Comparison of ENCODE assay signal across 7 mouse cellular contexts in the genomic region with DNA sequence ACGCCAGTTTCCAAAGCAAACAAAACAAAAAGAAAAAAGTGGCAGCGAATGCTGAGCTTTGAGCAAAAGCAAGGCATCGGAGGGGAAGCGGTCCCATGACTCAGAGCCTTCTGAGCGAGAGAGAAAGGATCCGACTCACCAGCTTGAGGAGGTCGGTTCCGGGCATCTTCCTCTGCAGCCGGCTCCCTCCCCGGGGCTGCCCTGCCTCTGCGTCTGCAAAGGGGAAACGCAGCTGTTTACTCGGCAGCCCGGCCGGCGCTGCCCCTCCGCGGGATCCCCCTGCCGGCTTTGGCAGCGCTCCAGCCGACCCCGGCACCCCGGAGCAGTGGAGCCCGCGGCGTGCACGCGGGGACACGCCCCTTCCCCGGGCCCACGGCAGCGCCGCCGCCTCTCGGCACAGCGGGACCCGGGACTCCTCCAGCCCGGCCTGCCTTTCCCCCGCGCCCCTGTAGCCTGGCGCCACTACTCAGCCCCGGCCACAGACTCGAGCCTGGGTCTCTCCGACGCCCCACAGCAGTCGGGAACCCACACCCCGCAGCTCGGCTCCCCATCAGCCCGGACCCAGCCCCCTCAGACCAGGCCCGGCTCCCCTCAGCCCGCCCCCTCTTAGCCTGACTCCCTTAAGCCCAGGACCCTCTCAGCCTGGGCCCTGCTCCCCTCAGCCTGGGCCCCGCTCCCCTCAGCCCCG. TPM values are rescaled to one million over a fixed set of nuclear protein-coding genes. Genes with fewer than 3 reads are reported as not detected.
DNase-seq lines count a peak whose midpoint lies in the region; ATAC-seq lines count a peak whose summit lies in the region.

No protein-coding gene starts in this region.

- ATAC-seq in intestine, embryonic 16.5 days, result peak; percentile 29
- peak; percentile 52 for ATAC-seq in limb, embryonic 13.5 days (ENCODE audit: low FRiP score, low read depth)
- ATAC-seq in midbrain, embryonic 15.5 days (replicated peaks), result peak; percentile 72

- peak overlapping the region; percentile 91 for H3K9ac ChIP-seq in intestine, embryonic 16.5 days (ENCODE audit: low read depth, low read length)
- peak overlapping the region; percentile 95 for H3K9ac ChIP-seq in limb, embryonic 13.5 days
- H3K9ac ChIP-seq in midbrain, embryonic 15.5 days, result peak overlapping the region; percentile 88

- H3K27me3 ChIP-seq in intestine, embryonic 16.5 days (replicated peaks; ENCODE audit: control insufficient read depth, insufficient read depth, low read length), result no peaks in the 10 kb centered on the region
- H3K27me3 ChIP-seq in limb, embryonic 13.5 days, result no peaks in the 10 kb centered on the region
- H3K27me3 ChIP-seq in midbrain, embryonic 15.5 days (replicated peaks), result no peaks in the 10 kb centered on the region

- no peaks in the 10 kb centered on the region for H3K9me3 ChIP-seq in intestine, embryonic 16.5 days (ENCODE audit: control insufficient read depth, low read length)
- H3K9me3 ChIP-seq in limb, embryonic 13.5 days, result no peaks in the 10 kb centered on the region
- H3K9me3 ChIP-seq in midbrain, embryonic 15.5 days, result no peaks in the 10 kb centered on the region

- peak; percentile 81 for DNase-seq in adrenal gland, adult 2 months
- peak; percentile 83 for DNase-seq in embryo, embryonic 11 days
- DNase-seq in gastrocnemius, postnatal 4 days (ENCODE audit: low spot score in 2 of 2), result peak; percentile 45 to 50
- peak; percentile 65 to 71 for DNase-seq in spleen, adult 18-20 months

- H3K36me3 ChIP-seq in intestine, embryonic 16.5 days (ENCODE audit: control insufficient read depth, insufficient read depth, low read length), result no peaks in the 10 kb centered on the region
- 0 out of 2 replicates have a peak, but pooled peaks cover 3% of the 10 kb centered on the region for H3K36me3 ChIP-seq in limb, embryonic 13.5 days
- H3K36me3 ChIP-seq in midbrain, embryonic 15.5 days (replicated peaks), result no peaks in the 10 kb centered on the region

- H3K4me3 ChIP-seq in intestine, embryonic 16.5 days (ENCODE audit: low read length), result peak overlapping the region; percentile 66
- H3K4me3 ChIP-seq in limb, embryonic 13.5 days, result peak overlapping the region; percentile 91
- peak overlapping the region; percentile 60 for H3K4me3 ChIP-seq in midbrain, embryonic 15.5 days

- H3K27ac ChIP-seq in intestine, embryonic 16.5 days (ENCODE audit: low read length), result peak overlapping the region; percentile 84
- peak overlapping the region; percentile 98 for H3K27ac ChIP-seq in limb, embryonic 13.5 days
- H3K27ac ChIP-seq in midbrain, embryonic 15.5 days, result peak overlapping the region; percentile 87

- under 1% methylated on average over 53 of the region's 53 CpGs for WGBS in intestine, embryonic 16.5 days
- WGBS in limb, embryonic 13.5 days, result 1% methylated on average over 51 of the region's 53 CpGs
- WGBS in midbrain, embryonic 15.5 days, result under 1% methylated on average over 51 of the region's 53 CpGs

- peak overlapping the region; percentile 89 for H3K4me2 ChIP-seq in intestine, embryonic 16.5 days (ENCODE audit: low read depth, low read length)
- H3K4me2 ChIP-seq in limb, embryonic 13.5 days (replicated peaks), result peak overlapping the region; percentile 89
- H3K4me2 ChIP-seq in midbrain, embryonic 15.5 days, result peak overlapping the region; percentile 81

- peaks cover 6% of the 10 kb centered on the region for H3K4me1 ChIP-seq in intestine, embryonic 16.5 days (ENCODE audit: control insufficient read depth, insufficient read depth, low read length)
- peaks cover 15% of the 10 kb centered on the region for H3K4me1 ChIP-seq in limb, embryonic 13.5 days
- H3K4me1 ChIP-seq in midbrain, embryonic 15.5 days, result peaks cover 13% of the 10 kb centered on the region

RNA-seq across cellular contexts. Expression of a gene that starts 1.2 kb away (rescaled TPM):
- total RNA-seq in adrenal gland, adult 2 months (2021), result 100 to 1,000 TPM in 1 of 2 experiments, 10 to 100 TPM in 1; 67.2 to 106 TPM
- polyA plus RNA-seq in adrenal gland, adult 2 months (2012; rRNA removed), result 16.2 and 18.0 TPM in 2 replicates
- 10 to 100 TPM; 27.8 to 28.7 TPM for total RNA-seq in gastrocnemius, postnatal 4 days (2021)
- polyA plus RNA-seq in intestine, embryonic 16.5 days (2015; fragmentation: Nextera tagmentation; extraction: Ambion mirVana), result 110 and 147 TPM in 2 replicates
- 81.5 and 89.3 TPM in 2 replicates for polyA plus RNA-seq in limb, embryonic 13.5 days (2015; fragmentation: Nextera tagmentation; extraction: Ambion mirVana)
- polyA plus RNA-seq in midbrain, embryonic 15.5 days (2015; fragmentation: Nextera tagmentation; extraction: Ambion mirVana), result 50.6 and 51.8 TPM in 2 replicates

RNA-seq across cellular contexts. Expression of a gene that starts 25.5 kb away (rescaled TPM):
- total RNA-seq in adrenal gland, adult 2 months (2021), result not detected
- not detected in 2 replicates for polyA plus RNA-seq in adrenal gland, adult 2 months (2012; rRNA removed)
- not detected for total RNA-seq in gastrocnemius, postnatal 4 days (2021)
- not detected in 2 replicates for polyA plus RNA-seq in intestine, embryonic 16.5 days (2015; fragmentation: Nextera tagmentation; extraction: Ambion mirVana)
- polyA plus RNA-seq in limb, embryonic 13.5 days (2015; fragmentation: Nextera tagmentation; extraction: Ambion mirVana), result not detected in 2 replicates
- not detected in 2 replicates for polyA plus RNA-seq in midbrain, embryonic 15.5 days (2015; fragmentation: Nextera tagmentation; extraction: Ambion mirVana)

RNA-seq across cellular contexts. Expression of a gene that starts 57.1 kb away (rescaled TPM):
- 10 to 100 TPM; 18.6 to 22.0 TPM for total RNA-seq in adrenal gland, adult 2 months (2021)
- 1.9 and 3.8 TPM in 2 replicates for polyA plus RNA-seq in adrenal gland, adult 2 months (2012; rRNA removed)
- 10 to 100 TPM; 13.5 to 17.7 TPM for total RNA-seq in gastrocnemius, postnatal 4 days (2021)
- 246 and 248 TPM in 2 replicates for polyA plus RNA-seq in intestine, embryonic 16.5 days (2015; fragmentation: Nextera tagmentation; extraction: Ambion mirVana)
- 11.1 and 11.7 TPM in 2 replicates for polyA plus RNA-seq in limb, embryonic 13.5 days (2015; fragmentation: Nextera tagmentation; extraction: Ambion mirVana)
- polyA plus RNA-seq in midbrain, embryonic 15.5 days (2015; fragmentation: Nextera tagmentation; extraction: Ambion mirVana), result 40.7 and 44.2 TPM in 2 replicates

Comparison
In these comparisons a context has a peak if more than half of its experiments do, and no peak if none do; other contexts are left out.
1. Peak in every context shown above with its lines: DNase-seq, ATAC-seq, H3K4me3 ChIP-seq and H3K27ac ChIP-seq.